Mouse (Mus musculus): ENCODE data around the gene Pp2d1. TPM values are rescaled to one million over a fixed set of nuclear protein-coding genes. Genes with fewer than 3 reads are reported as not detected.

Pp2d1 gene
- polyA plus RNA-seq (2017; shearing (Covaris generic)) = 0.55 TPM

GRCm38 (mm10) chr17:53539351-53539750 lies at the start of gene Pp2d1:
Gene Pp2d1 (minus strand): TSS chr17:53539451.

GRCm38 (mm10) chr17:53566161-53566918 lies 27.1 kb upstream of the Pp2d1 start, which contains the start of gene Kat2b:
Gene Kat2b (plus strand): TSS chr17:53566861.

GRCm38 (mm10) chr17:53478858-53479603 lies 60.2 kb downstream of the Pp2d1 start, which contains the start of gene Rab5a:
Gene Rab5a (plus strand): TSS chr17:53479234.

GRCm38 (mm10) chr17:53462603-53463495 lies 76.4 kb downstream of the Pp2d1 start, which contains the start of gene Efhb:
Gene Efhb (minus strand): TSS chr17:53463321.

Other genes starting within 250 kb of the Pp2d1 start
- 0.07 TPM for gene Efhb, start 76.1 kb downstream of the Pp2d1 start, polyA plus RNA-seq (2017; shearing (Covaris generic))
- 14.6 TPM for gene Rab5a, start 60.2 kb downstream of the Pp2d1 start, polyA plus RNA-seq (2017; shearing (Covaris generic))
- gene Kat2b, start 27.4 kb upstream of the Pp2d1 start, polyA plus RNA-seq (2017; shearing (Covaris generic)) = 15.6 TPM
- 4.9 TPM for gene Sgo1, start 149.9 kb upstream of the Pp2d1 start, polyA plus RNA-seq (2017; shearing (Covaris generic))